Mouse (Mus musculus) intestine, embryonic 15.5 days (tissue): ENCODE data around the gene H2-M5. TPM values are rescaled to one million over a fixed set of nuclear protein-coding genes. Genes with fewer than 3 reads are reported as not detected.
"Not testable (repeated sequence)": the region's sequence is repeated elsewhere in the genome, so short reads cannot be mapped to it uniquely, and the experiment has no call there.

ENCODE experiments used
- ATAC-seq: fragments of 200-750 bp; cut with Nextera tagmentation; 2 replicates; pipeline ENCODE4 v1.8.0; 2017; ENCODE audit warnings: moderate TSS enrichment, moderate library complexity
- H3K27ac ChIP-seq: fragments of 300-500 bp; sonication (generic); 2 replicates; pipeline ENCODE4 v1.5.1; 2015; ENCODE audit warnings: mild to moderate bottlenecking, inconsistent platforms
- H3K27me3 ChIP-seq: fragments of 300-500 bp; sonication (generic); replicated peaks from 2 replicates; pipeline ENCODE4 v1.6.1; 2015; ENCODE audit warnings: inconsistent platforms
- H3K36me3 ChIP-seq: fragments of 300-500 bp; sonication (generic); 2 replicates; pipeline ENCODE4 v1.6.1; 2015; ENCODE audit warnings: inconsistent platforms
- H3K4me1 ChIP-seq: fragments of 300-500 bp; sonication (generic); replicated peaks from 2 replicates; pipeline ENCODE4 v1.6.1; 2015; ENCODE audit warnings: inconsistent platforms
- H3K4me2 ChIP-seq: fragments of 300-500 bp; sonication (generic); replicated peaks from 2 replicates; pipeline ENCODE4 v1.6.1; 2015; ENCODE audit warnings: mild to moderate bottlenecking, inconsistent platforms
- H3K4me3 ChIP-seq: fragments of 300-500 bp; sonication (generic); replicated peaks from 2 replicates; pipeline ENCODE4 v1.5.1; 2015; ENCODE audit warnings: inconsistent platforms
- H3K9ac ChIP-seq: fragments of 300-500 bp; sonication (generic); 2 replicates; pipeline ENCODE4 v1.6.1; 2015; ENCODE audit warnings: inconsistent platforms
- H3K9me3 ChIP-seq: fragments of 300-500 bp; sonication (generic); 2 replicates; pipeline ENCODE4 v1.6.1; 2016; ENCODE audit warnings: inconsistent platforms
- WGBS: fragments of 180-500 bp; shearing (Covaris S2); methylation state at CpG from one replicate; pipeline ENCODE4 v1.1.7; 2015; 5-methylcytosine and 5-hydroxymethylcytosine counted together
- polyA plus RNA-seq: library from polyadenylated mRNA; unstranded; fragments of >200 nt; fragmentation: Nextera tagmentation; extraction: Ambion mirVana; gene quantifications from 2 replicates; pipeline ENCODE4 v1.2.1, GENCODE M21; 2015

The H2-M5 gene
- polyA plus RNA-seq = 0.24 and 0.28 TPM in 2 replicates

DNA sequence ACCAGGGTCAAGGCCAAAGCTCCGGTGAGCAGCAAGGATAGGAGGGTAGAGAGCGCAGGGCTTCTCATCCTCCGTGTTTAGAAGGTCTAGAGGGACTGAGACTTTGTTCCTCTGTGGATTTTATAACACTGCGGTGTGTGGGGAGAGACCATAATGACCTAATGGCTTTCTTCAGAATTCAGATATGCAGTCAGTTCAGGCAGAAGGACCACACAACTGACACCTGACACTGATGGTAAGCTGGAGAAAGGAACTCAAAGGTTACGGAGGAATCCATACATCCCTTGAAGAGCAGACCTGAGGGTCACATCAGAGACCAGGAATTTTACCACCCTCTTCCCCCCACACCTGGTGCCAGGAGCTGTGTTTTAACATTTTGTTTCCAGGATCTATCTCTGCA, at the start of gene H2-M5:
H2-M5 (minus strand) TSS at position 101 of the 400 bp plus-strand sequence.
- H3K4me3 ChIP-seq = peak within 1 kb of the TSS; percentile 20

DNA sequence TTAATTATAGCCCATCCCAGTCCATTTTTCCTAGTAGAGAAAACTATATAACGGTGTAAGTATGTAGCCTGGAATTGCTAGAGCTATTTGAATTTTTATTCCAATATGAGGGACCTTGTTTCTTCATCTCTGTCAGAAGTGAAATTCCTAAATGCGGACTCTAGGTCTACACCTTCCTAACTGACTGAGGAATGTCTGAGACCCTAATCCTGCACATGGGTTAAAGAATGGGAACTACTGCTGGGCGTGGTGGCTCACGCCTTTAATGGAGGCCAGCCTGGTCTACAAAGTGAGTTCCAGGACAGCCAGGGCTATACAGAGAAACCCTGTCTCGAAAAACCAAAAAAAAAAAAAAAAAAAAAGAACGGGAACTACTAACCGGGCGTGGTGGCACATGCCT, 39.8 kb upstream of the H2-M5 start:
- ATAC-seq = peak; percentile 21; the same call in 1 of the 2 replicates

More for the DNA sequence above, at the start of gene H2-M5:
- H3K9ac ChIP-seq = no peak within 1 kb of the TSS
- H3K9me3 ChIP-seq = no peaks in the 10 kb centered on the region
- WGBS = 30% methylated on average over 5 of the region's 5 CpGs
- no peak for ATAC-seq
- H3K4me1 ChIP-seq = 0 out of 2 replicates have a peak, but pooled peaks cover 5% of the 10 kb centered on the region
- peaks cover 11% of the 10 kb centered on the region for H3K27me3 ChIP-seq
- no peak within 1 kb of the TSS for H3K27ac ChIP-seq
- H3K36me3 ChIP-seq = no peaks in the 10 kb centered on the region
- peak within 1 kb of the TSS; percentile 53 for H3K4me2 ChIP-seq

GRCm38 (mm10) chr17:37028683-37029120, 39.4 kb upstream of the H2-M5 start:
- Histone ChIP-seq H3K4me1 (no peaks in the 10 kb centered on the region), H3K9ac (peak overlapping the region; percentile 49; the same call in 1 of the 2 replicates), H3K27me3 (no peaks in the 10 kb centered on the region), H3K9me3 (no peaks in the 10 kb centered on the region), H3K27ac (peak overlapping the region; percentile 95), H3K4me3 (peak overlapping the region; percentile 52), H3K36me3 (no peaks in the 10 kb centered on the region), H3K4me2 (peak overlapping the region; percentile 58)
- ATAC-seq = peak; percentile 99
- WGBS = under 1% methylated on average over 14 of the region's 14 CpGs

More for the DNA sequence above, 39.8 kb upstream of the H2-M5 start:
- 60% methylated on average over 8 of the region's 8 CpGs for WGBS
- H3K36me3 ChIP-seq = no peaks in the 10 kb centered on the region
- H3K27me3 ChIP-seq = no peaks in the 10 kb centered on the region
- no peak overlapping the region for H3K9ac ChIP-seq
- H3K4me2 ChIP-seq = peak overlapping the region; percentile 58
- H3K4me1 ChIP-seq = no peaks in the 10 kb centered on the region
- peak overlapping the region; percentile 95 for H3K27ac ChIP-seq
- peak overlapping the region; percentile 52 for H3K4me3 ChIP-seq
- H3K9me3 ChIP-seq = no peaks in the 10 kb centered on the region

- 5% methylated on average over 10 of the region's 10 CpGs for WGBS
- Histone ChIP-seq H3K9ac (no peak overlapping the region), H3K9me3 (no peaks in the 10 kb centered on the region), H3K4me2 (peak overlapping the region; percentile 58), H3K4me1 (no peaks in the 10 kb centered on the region), H3K27ac (peak overlapping the region; percentile 95), H3K36me3 (no peaks in the 10 kb centered on the region), H3K27me3 (no peaks in the 10 kb centered on the region), H3K4me3 (peak overlapping the region; percentile 52)
- peak; percentile 57 for ATAC-seq
These were observed 38.9 kb upstream of the H2-M5 start for GRCm38 (mm10) chr17:37028212-37028611.

GRCm38 (mm10) chr17:37027486-37027885, 38.1 kb upstream of the H2-M5 start:
- Histone ChIP-seq H3K4me1 (no peaks in the 10 kb centered on the region), H3K4me2 (no peak overlapping the region), H3K27ac (peak overlapping the region; percentile 34; the same call in 1 of the 2 replicates), H3K27me3 (no peaks in the 10 kb centered on the region), H3K4me3 (no peak overlapping the region), H3K9ac (no peak overlapping the region), H3K36me3 (no peaks in the 10 kb centered on the region), H3K9me3 (no peaks in the 10 kb centered on the region)
- 96% methylated on average over 4 of the region's 4 CpGs for WGBS
- ATAC-seq = no peak

DNA sequence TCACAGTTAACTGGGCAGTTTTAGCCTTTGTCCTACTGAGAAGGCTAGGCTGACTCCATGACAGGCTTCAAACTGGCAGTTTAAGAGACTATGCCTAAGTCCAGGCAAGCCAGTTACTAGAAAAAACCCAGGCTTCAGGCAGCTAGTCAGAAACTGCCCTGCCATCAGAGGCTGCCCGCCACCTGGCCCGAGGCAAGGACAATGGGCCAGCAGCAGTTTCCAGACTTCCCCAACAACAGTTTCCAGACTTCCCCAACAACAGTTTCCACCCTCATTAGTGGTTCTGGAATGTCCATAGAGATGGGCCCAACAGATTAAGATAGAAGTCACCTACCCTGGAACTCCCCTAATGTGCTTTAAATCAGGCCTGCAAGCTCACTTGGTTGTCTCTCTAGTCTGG, 37.1 kb upstream of the H2-M5 start:
- Histone ChIP-seq H3K4me3 (no peak overlapping the region), H3K27ac (no peak overlapping the region), H3K27me3 (no peaks in the 10 kb centered on the region), H3K9me3 (no peaks in the 10 kb centered on the region), H3K9ac (no peak overlapping the region), H3K4me2 (no peak overlapping the region), H3K36me3 (no peaks in the 10 kb centered on the region), H3K4me1 (no peaks in the 10 kb centered on the region)
- WGBS = 83% methylated on average over 2 of the region's 2 CpGs
- ATAC-seq = no peak

DNA sequence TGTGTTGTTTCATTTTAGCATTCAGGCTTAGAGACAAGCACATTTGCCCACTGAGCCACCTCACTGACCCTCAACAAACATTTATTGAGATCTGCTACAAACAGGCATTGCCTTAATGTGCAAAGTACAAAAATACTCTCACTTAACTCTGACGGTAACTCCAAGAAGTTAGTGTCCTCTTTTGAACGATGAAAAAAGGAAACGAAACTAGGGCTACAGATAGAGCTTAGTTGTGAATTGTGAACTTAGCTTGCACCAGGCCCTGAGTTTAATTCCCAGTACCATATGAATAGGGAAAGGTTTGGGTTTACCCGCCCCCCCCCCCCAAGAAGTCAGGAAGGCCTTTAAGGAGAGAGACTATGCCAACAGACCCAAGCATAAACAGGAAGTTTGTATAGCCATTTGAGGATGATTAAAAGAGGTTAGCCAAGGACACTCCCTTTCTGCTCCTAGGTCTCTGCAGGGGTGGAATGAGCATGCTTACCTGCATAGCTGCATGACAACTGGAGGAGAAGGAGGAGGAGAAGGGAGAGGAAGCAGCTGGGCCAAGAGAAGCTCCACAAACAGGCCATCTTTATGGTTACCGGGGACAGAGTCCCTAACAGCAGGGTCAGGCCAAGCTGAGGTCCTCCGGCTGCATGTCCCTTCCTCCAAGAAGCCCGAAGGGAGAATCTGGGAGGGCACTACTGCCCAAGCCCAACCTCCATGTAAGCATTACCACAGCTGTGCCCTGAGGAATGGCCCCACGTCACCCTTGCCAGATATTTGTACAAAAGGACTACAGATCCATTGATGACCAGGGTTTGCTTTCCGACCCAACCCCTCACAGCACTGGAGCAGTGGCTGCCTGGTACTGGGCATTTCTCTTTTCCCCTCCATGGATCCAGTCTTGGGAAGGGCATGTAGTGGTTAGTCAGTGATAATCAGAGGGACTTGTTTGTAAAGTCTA, 33.6 kb upstream of the H2-M5 start, which contains the start of gene Mog:
Mog (minus strand) TSS at position 771 of the 949 bp plus-strand sequence.
- Histone ChIP-seq H3K4me3 (no peak within 1 kb of the TSS), H3K4me1 (no peaks in the 10 kb centered on the region), H3K27me3 (no peaks in the 10 kb centered on the region), H3K4me2 (no peak within 1 kb of the TSS), H3K9me3 (no peaks in the 10 kb centered on the region), H3K36me3 (no peaks in the 10 kb centered on the region), H3K27ac (no peak within 1 kb of the TSS), H3K9ac (no peak within 1 kb of the TSS)
- ATAC-seq = no peak
- 66% methylated on average over 9 of the region's 9 CpGs for WGBS

DNA sequence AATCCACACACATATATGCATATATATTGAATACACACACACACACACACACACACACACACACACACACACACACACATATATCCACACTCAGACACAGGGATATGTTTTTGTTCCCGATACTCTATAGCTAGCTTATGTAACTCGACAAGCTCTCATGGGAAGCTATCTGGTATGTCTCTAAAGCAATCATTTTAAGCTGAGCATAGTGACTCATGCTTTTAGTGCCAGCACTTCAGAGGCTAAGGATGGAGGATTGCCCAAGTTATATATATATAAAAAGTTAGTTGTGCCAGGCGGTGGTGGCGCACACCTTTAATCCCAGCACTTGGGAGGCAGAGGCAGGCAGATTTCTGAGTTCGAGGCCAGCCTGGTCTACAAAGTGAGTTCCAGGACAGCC, 29.9 kb upstream of the H2-M5 start:
- 93% methylated on average over 5 of the region's 5 CpGs for WGBS
- H3K4me1 ChIP-seq, H3K27ac ChIP-seq, H3K4me2 ChIP-seq, H3K36me3 ChIP-seq, H3K27me3 ChIP-seq, H3K9me3 ChIP-seq, ATAC-seq, H3K4me3 ChIP-seq, H3K9ac ChIP-seq: not testable (repeated sequence)

DNA sequence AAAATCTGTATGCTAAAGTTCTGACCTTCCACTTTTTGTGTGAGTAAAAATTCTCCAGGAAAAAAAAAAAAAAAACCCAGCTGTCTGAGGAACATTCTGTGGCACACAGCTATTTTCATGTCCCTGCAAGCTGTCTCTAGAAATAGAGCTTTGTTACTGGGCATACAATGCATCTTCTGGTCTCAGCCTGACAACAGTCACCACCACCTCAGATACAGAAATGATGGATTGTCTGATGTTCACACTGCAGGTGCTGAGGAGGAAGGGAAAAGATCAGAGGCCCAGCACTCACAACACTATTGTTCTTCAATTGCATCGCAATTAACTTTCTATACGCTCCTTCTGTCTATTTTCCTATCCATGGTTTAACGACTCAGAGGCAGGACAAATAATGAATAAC, 29.0 kb upstream of the H2-M5 start:
- no peak overlapping the region for H3K4me2 ChIP-seq
- H3K9me3 ChIP-seq = no peaks in the 10 kb centered on the region
- ATAC-seq = no peak
- 76% methylated on average over 3 of the region's 3 CpGs for WGBS
- H3K9ac ChIP-seq = no peak overlapping the region
- no peak overlapping the region for H3K4me3 ChIP-seq
- H3K27ac ChIP-seq = no peak overlapping the region
- H3K27me3 ChIP-seq = no peaks in the 10 kb centered on the region
- H3K4me1 ChIP-seq = no peaks in the 10 kb centered on the region
- H3K36me3 ChIP-seq = no peaks in the 10 kb centered on the region

DNA sequence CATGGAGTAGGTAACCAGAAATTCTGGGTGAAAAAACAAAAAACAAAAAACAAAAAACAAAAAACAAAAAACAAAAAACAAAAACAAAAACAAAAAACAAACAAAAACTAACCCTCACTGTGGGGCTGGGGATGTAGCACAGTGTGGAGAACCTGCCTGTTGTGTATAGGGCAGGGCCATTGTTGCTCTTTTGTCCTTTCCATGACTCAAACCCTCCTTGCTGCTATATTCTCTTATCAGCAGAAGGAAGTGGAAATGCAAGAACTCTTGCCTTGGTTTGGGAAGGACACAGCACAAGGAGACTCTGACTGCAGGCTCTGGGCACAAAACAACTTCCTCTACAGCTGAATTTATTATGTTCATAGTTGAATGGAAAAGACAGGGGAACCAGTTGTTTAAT, 27.0 kb upstream of the H2-M5 start:
- Histone ChIP-seq H3K36me3 (no peaks in the 10 kb centered on the region), H3K4me1 (no peaks in the 10 kb centered on the region), H3K9me3 (no peaks in the 10 kb centered on the region), H3K4me3 (no peak overlapping the region), H3K27ac (no peak overlapping the region), H3K27me3 (no peaks in the 10 kb centered on the region), H3K9ac (no peak overlapping the region), H3K4me2 (no peak overlapping the region)
- ATAC-seq = peak; percentile 63; the same call in 1 of the 2 replicates

DNA sequence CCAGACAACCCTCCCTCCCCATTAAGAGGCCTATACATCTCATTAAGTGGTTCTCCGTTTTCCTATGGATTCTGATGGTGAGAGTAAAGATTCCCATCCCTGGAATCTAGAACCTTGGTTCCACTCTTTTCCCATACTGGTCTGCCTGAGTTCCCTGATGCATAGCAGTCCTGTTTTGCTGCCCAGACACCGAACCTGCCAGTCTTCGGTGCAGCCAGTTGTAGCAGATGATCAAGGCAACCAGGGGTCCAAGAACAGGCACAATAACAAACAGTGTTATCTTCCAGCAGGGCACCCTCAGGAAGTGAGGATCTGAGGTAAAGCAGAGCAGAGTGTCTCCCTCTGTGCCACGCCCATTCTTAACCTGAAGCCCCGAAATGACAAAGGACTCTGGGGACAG, 22.8 kb upstream of the H2-M5 start:
- Histone ChIP-seq H3K27me3 (no peaks in the 10 kb centered on the region), H3K9me3 (no peaks in the 10 kb centered on the region), H3K4me3 (no peak overlapping the region), H3K36me3 (peaks cover 7% of the 10 kb centered on the region; the same call in 1 of the 2 replicates), H3K4me2 (no peak overlapping the region), H3K9ac (no peak overlapping the region), H3K27ac (no peak overlapping the region), H3K4me1 (no peaks in the 10 kb centered on the region)
- ATAC-seq = no peak
- 55% methylated on average over 5 of the region's 5 CpGs for WGBS

GRCm38 (mm10) chr17:37011719-37012118, 22.4 kb upstream of the H2-M5 start:
- no peaks in the 10 kb centered on the region for H3K4me1 ChIP-seq
- peaks cover 7% of the 10 kb centered on the region; the same call in 1 of the 2 replicates for H3K36me3 ChIP-seq
- no peak overlapping the region for H3K9ac ChIP-seq
- ATAC-seq = no peak
- no peak overlapping the region for H3K27ac ChIP-seq
- no peak overlapping the region for H3K4me3 ChIP-seq
- no peak overlapping the region for H3K4me2 ChIP-seq
- no peaks in the 10 kb centered on the region for H3K27me3 ChIP-seq
- no peaks in the 10 kb centered on the region for H3K9me3 ChIP-seq
- WGBS = 79% methylated on average over 3 of the region's 3 CpGs
